8 mouse cellular contexts compared by ENCODE assay signal in genomic region chr11:87448081-87448475, GRCm38 (mm10). TPM values are rescaled to one million over a fixed set of nuclear protein-coding genes. Genes with fewer than 3 reads are reported as not detected.
DNase-seq lines count a peak whose midpoint lies in the region; ATAC-seq and TF ChIP-seq lines count a peak whose summit lies in the region.
"Not testable (repeated sequence)": the region's sequence is repeated elsewhere in the genome, so short reads cannot be mapped to it uniquely, and the experiment has no call there.

No protein-coding gene starts in this region.

- ATAC-seq in forebrain, postnatal 0 days: peak; percentile 90
- ATAC-seq in neural tube, embryonic 14.5 days (ENCODE audit: low read depth): peak; percentile 97

- not testable (repeated sequence) for DNase-seq in ES-E14 (ENCODE audit: low read depth, low spot score)
- DNase-seq in cerebellum, adult 2 months: peak; percentile 96 to 98
- DNase-seq in forebrain, postnatal 0 days: peak; percentile 74
- peak; percentile 92 to 93 for DNase-seq in heart, postnatal 36 days
- DNase-seq in layer of hippocampus, adult 2 months (ENCODE audit: low spot score in 2 of 2): peak; percentile 83 to 91
- peak; percentile 98 for DNase-seq in lung, adult 18-20 months

- intact Hi-C loops in heart, postnatal 36 days (cut with DNase I): not testable (repeated sequence)

- H3K27ac ChIP-seq in ES-E14 (ENCODE audit: insufficient read depth, low read depth, low read length, poor library complexity, severe bottlenecking); forebrain, postnatal 0 days (ENCODE audit: low read depth, low read length): not testable (repeated sequence)
- peak overlapping the region; percentile 87 for H3K27ac ChIP-seq in cerebellum, adult 2 months (ENCODE audit: insufficient read depth, low read length)
- peak overlapping the region; percentile 87 for H3K27ac ChIP-seq in layer of hippocampus, adult 2 months
- peak overlapping the region; percentile 74 for H3K27ac ChIP-seq in neural tube, embryonic 14.5 days (ENCODE audit: low read depth, low read length)
- peak overlapping the region; percentile 81 for H3K27ac ChIP-seq in testis, adult 2 months (ENCODE audit: control insufficient read depth, insufficient read depth, low read depth, low read length)

- in situ Hi-C loops in ES-E14 (cut with MboI; ENCODE audit: low sequenced_read_pairs in 2 of 2, unreplicated experiment in 2 of 2): not testable (repeated sequence)

- H3K4me2 ChIP-seq in forebrain, postnatal 0 days (ENCODE audit: low read depth): peak overlapping the region; percentile 59
- peak overlapping the region; percentile 49 for H3K4me2 ChIP-seq in neural tube, embryonic 14.5 days (ENCODE audit: low read depth, low read length)

- peak overlapping the region; percentile 50 to 51; a peak in 3 of 4 replicates for H3K4me3 ChIP-seq in ES-E14 (ENCODE audit: insufficient read depth in 1 of 2, low read depth in 1 of 2, low read length in 2 of 2, poor library complexity in 1 of 2, severe bottlenecking in 1 of 2)
- H3K4me3 ChIP-seq in cerebellum, adult 2 months (replicated peaks; ENCODE audit: insufficient read depth, low read depth, low read length): peak overlapping the region; percentile 50
- H3K4me3 ChIP-seq in forebrain, postnatal 0 days (ENCODE audit: low read depth, low read length): peak overlapping the region; percentile 32
- peak overlapping the region; percentile 58 for H3K4me3 ChIP-seq in layer of hippocampus, adult 2 months
- H3K4me3 ChIP-seq in neural tube, embryonic 14.5 days (ENCODE audit: low read depth, low read length): peak overlapping the region; percentile 24; the same call in 1 of the 2 replicates
- H3K4me3 ChIP-seq in testis, adult 2 months (ENCODE audit: control insufficient read depth, low read depth, low read length): peak overlapping the region; percentile 81

- H3K36me3 ChIP-seq in ES-E14 (ENCODE audit: control insufficient read depth, insufficient read depth, low read length, poor library complexity, severe bottlenecking); forebrain, postnatal 0 days (ENCODE audit: insufficient read depth); neural tube, embryonic 14.5 days (ENCODE audit: control insufficient read depth, insufficient read depth, low read length); testis, adult 2 months (ENCODE audit: control insufficient read depth, insufficient read depth, low read length): not testable (repeated sequence)

- WGBS in cerebellum, adult 2 months: under 1% methylated on average over 34 of the region's 34 CpGs
- WGBS in forebrain, postnatal 0 days: 0% methylated on average over 29 of the region's 34 CpGs
- WGBS in neural tube, embryonic 14.5 days: under 1% methylated on average over 32 of the region's 34 CpGs

- H3K4me1 ChIP-seq in ES-E14 (ENCODE audit: control insufficient read depth in 2 of 2, insufficient read depth in 2 of 2, low read length in 2 of 2, poor library complexity in 1 of 2); cerebellum, adult 2 months (ENCODE audit: control insufficient read depth, insufficient read depth, low read length); forebrain, postnatal 0 days (ENCODE audit: insufficient read depth); neural tube, embryonic 14.5 days (ENCODE audit: control insufficient read depth, insufficient read depth, low read length): not testable (repeated sequence)
- peaks cover 11% of the 10 kb centered on the region for H3K4me1 ChIP-seq in testis, adult 2 months (ENCODE audit: control insufficient read depth, insufficient read depth, low read length)

- H3K9ac ChIP-seq in ES-E14 (ENCODE audit: insufficient read depth, low read depth, low read length, poor library complexity, severe bottlenecking): peak overlapping the region; percentile 70
- H3K9ac ChIP-seq in forebrain, postnatal 0 days: peak overlapping the region; percentile 50
- H3K9ac ChIP-seq in neural tube, embryonic 14.5 days (replicated peaks; ENCODE audit: low read depth, low read length): peak overlapping the region; percentile 43; the same call in 1 of the 2 replicates

- not testable (repeated sequence) for TF ChIP-seq CTCF in cerebellum, adult 2 months (IDR thresholded peaks at IDR 0.05; ENCODE audit: borderline replicate concordance, insufficient read depth, low read depth, low read length); forebrain, postnatal 0 days (IDR thresholded peaks at IDR 0.05; ENCODE audit: low read depth); layer of hippocampus, adult 2 months (conservative IDR thresholded peaks at IDR 0.05); testis, adult 2 months (IDR thresholded peaks at IDR 0.05; ENCODE audit: control insufficient read depth, insufficient read depth, insufficient replicate concordance, low read depth, low read length)

- not testable (repeated sequence) for H3K27me3 ChIP-seq in cerebellum, adult 2 months (ENCODE audit: control insufficient read depth, insufficient read depth, low read length); forebrain, postnatal 0 days (ENCODE audit: insufficient read depth, low read length); neural tube, embryonic 14.5 days (ENCODE audit: control insufficient read depth, insufficient read depth, low read length); testis, adult 2 months (ENCODE audit: control insufficient read depth, insufficient read depth, low read length)

- TF ChIP-seq POLR2A in cerebellum, adult 2 months (IDR thresholded peaks at IDR 0.05; ENCODE audit: borderline replicate concordance, insufficient read depth, low read length): peak; percentile 25; the same call in 1 of the 2 replicates
- TF ChIP-seq POLR2A in testis, adult 2 months (IDR thresholded peaks at IDR 0.05; ENCODE audit: control insufficient read depth, low read depth, low read length): 0 out of 2 replicates have a peak, but pooled peaks have one; percentile 4

- not testable (repeated sequence) for H3K9me3 ChIP-seq in ES-E14 (ENCODE audit: control insufficient read depth, insufficient read depth, low read depth, low read length); forebrain, postnatal 0 days (ENCODE audit: low read length); neural tube, embryonic 14.5 days (ENCODE audit: control insufficient read depth, low read length)

RNA-seq across cellular contexts. Expression of gene Tex14, which starts 43.2 kb away (rescaled TPM):
- total RNA-seq in ES-E14 (2012; rRNA removed): 10.4 and 11.4 TPM in 2 replicates
- polyA plus RNA-seq in cerebellum, adult 2 months (2012; rRNA removed): 0.87 and 0.98 TPM in 2 replicates
- total RNA-seq in forebrain, postnatal 0 days (2014; rRNA removed): 0.23 and 0.81 TPM in 2 replicates
- 0.03 and 0.23 TPM in 2 replicates for polyA plus RNA-seq in forebrain, postnatal 0 days (2015; fragmentation: Nextera tagmentation; extraction: Ambion mirVana)
- total RNA-seq in heart, postnatal 36 days (2021): under 1 TPM in 1 of 2 experiments, not detected in 1; 0.33 TPM
- under 1 TPM; 0.20 to 0.26 TPM for total RNA-seq in layer of hippocampus, adult 2 months (2021)
- polyA plus RNA-seq in neural tube, embryonic 14.5 days (2014; fragmentation: Nextera tagmentation; extraction: Ambion mirVana): 0.51 and 0.64 TPM in 2 replicates
- 26.0 and 28.4 TPM in 2 replicates for polyA plus RNA-seq in testis, adult 2 months (2012; rRNA removed)

RNA-seq across cellular contexts. Expression of gene Rad51c, which starts 43.3 kb away (rescaled TPM):
- total RNA-seq in ES-E14 (2012; rRNA removed): 6.7 and 9.9 TPM in 2 replicates
- polyA plus RNA-seq in cerebellum, adult 2 months (2012; rRNA removed): 4.5 and 4.7 TPM in 2 replicates
- total RNA-seq in forebrain, postnatal 0 days (2014; rRNA removed): 1.9 and 4.0 TPM in 2 replicates
- 1.9 and 2.6 TPM in 2 replicates for polyA plus RNA-seq in forebrain, postnatal 0 days (2015; fragmentation: Nextera tagmentation; extraction: Ambion mirVana)
- 1 to 10 TPM; 1.1 to 1.3 TPM for total RNA-seq in heart, postnatal 36 days (2021)
- total RNA-seq in layer of hippocampus, adult 2 months (2021): 1 to 10 TPM; 4.0 to 4.2 TPM
- 4.9 and 6.0 TPM in 2 replicates for polyA plus RNA-seq in neural tube, embryonic 14.5 days (2014; fragmentation: Nextera tagmentation; extraction: Ambion mirVana)
- polyA plus RNA-seq in testis, adult 2 months (2012; rRNA removed): 14.2 and 16.4 TPM in 2 replicates

Comparison
In these comparisons a context has a peak if more than half of its experiments do, and no peak if none do; other contexts are left out.
1. H3K4me3 ChIP-seq: peak in every context shown above with its lines; median percentile 81 in testis, adult 2 months; 58 in layer of hippocampus, adult 2 months; 50 in ES-E14; 50 in cerebellum, adult 2 months; 32 in forebrain, postnatal 0 days; 24 in neural tube, embryonic 14.5 days.